Mouse (Mus musculus) forebrain, embryonic 10.5 days (tissue): ENCODE data around the gene Coq9. TPM values are rescaled to one million over a fixed set of nuclear protein-coding genes. Genes with fewer than 3 reads are reported as not detected.

Experiments used
- DNase-seq: peaks from one replicate; pipeline ENCODE4 v3.0.0-alpha.2; 2017; ENCODE audit warnings: low spot score; ENCODE audit errors: extremely low spot score
- H3K27ac ChIP-seq: fragments of 300-500 bp; sonication (generic); 2 replicates; pipeline ENCODE4 v1.5.1; 2016; ENCODE audit warnings: mild to moderate bottlenecking
- H3K27me3 ChIP-seq: fragments of 300-500 bp; sonication (generic); 2 replicates; pipeline ENCODE4 v1.6.1; 2016; ENCODE audit warnings: mild to moderate bottlenecking; ENCODE audit not compliant: poor library complexity, severe bottlenecking
- H3K36me3 ChIP-seq: fragments of 300-500 bp; sonication (generic); replicated peaks from 2 replicates; pipeline ENCODE4 v1.6.1; 2016; ENCODE audit warnings: mild to moderate bottlenecking, moderate library complexity
- H3K4me1 ChIP-seq: fragments of 300-500 bp; sonication (generic); 2 replicates; pipeline ENCODE4 v1.6.1; 2016
- H3K4me3 ChIP-seq: fragments of 300-500 bp; sonication (generic); 2 replicates; pipeline ENCODE4 v1.5.1; 2016; ENCODE audit warnings: mild to moderate bottlenecking, moderate library complexity
- H3K9me3 ChIP-seq: fragments of 300-500 bp; sonication (generic); 2 replicates; pipeline ENCODE4 v1.6.1; 2016; ENCODE audit warnings: mild to moderate bottlenecking, moderate library complexity
- WGBS: fragments of 180-500 bp; shearing (Covaris S2); methylation state at CpG from one replicate; pipeline ENCODE4 v1.1.7; 2016; 5-methylcytosine and 5-hydroxymethylcytosine counted together
- polyA plus RNA-seq: library from polyadenylated mRNA; unstranded; fragments of >200 nt; fragmentation: Nextera tagmentation; extraction: Ambion mirVana; gene quantifications from 2 replicates; pipeline ENCODE4 v1.2.1, GENCODE M21; 2016

The Coq9 gene
- polyA plus RNA-seq, 1 experiment from 2014 or later: 51.1 TPM

GRCm38 (mm10) chr8:94876197-94876730, 38.1 kb downstream of the Coq9 start, which contains the start of gene Dok4:
Dok4 (minus strand) TSS chr8:94876330.
- WGBS: 1% methylated on average over 23 of the region's 37 CpGs
- H3K27ac ChIP-seq: peak within 1 kb of the TSS; percentile 76
- H3K4me3 ChIP-seq: peak within 1 kb of the TSS; percentile 72
- H3K36me3 ChIP-seq: no peaks in the 10 kb centered on the region
- H3K9me3 ChIP-seq: no peaks in the 10 kb centered on the region
- peak; percentile 91 for DNase-seq
- peaks cover 40% of the 10 kb centered on the region for H3K27me3 ChIP-seq
- peaks cover 49% of the 10 kb centered on the region for H3K4me1 ChIP-seq

GRCm38 (mm10) chr8:94876820-94877219, 38.7 kb downstream of the Coq9 start:
- H3K4me3 ChIP-seq: 0 out of 2 replicates have a peak overlapping the region, but pooled peaks have one; percentile 72
- no peaks in the 10 kb centered on the region for H3K9me3 ChIP-seq
- peaks cover 44% of the 10 kb centered on the region for H3K4me1 ChIP-seq
- H3K27ac ChIP-seq: no peak overlapping the region
- peaks cover 34% of the 10 kb centered on the region for H3K27me3 ChIP-seq
- H3K36me3 ChIP-seq: no peaks in the 10 kb centered on the region
- DNase-seq: no peak
- 52% methylated on average over 3 of the region's 3 CpGs for WGBS

DNA sequence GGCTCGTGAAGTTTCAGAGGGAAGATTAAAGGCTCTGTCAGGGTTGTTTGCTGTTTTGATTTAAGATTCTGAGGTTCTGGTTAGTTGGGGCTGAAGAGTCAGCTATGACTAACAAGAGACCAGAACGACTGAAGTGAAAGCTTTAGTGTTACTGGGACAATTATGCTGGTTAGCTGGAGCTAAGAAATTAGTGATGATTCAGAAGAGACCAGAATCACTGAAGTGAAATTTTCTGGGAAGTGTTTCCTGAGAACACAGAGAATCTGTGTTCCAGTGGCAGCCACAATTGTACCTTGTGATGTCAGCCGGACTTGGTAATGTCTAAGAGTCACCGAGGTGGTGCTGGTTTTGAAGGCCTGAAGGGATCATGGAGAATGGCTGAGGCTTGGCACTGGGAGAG, 42.6 kb downstream of the Coq9 start:
- Histone ChIP-seq H3K36me3 (no peaks in the 10 kb centered on the region), H3K27ac (no peak overlapping the region), H3K4me1 (peaks cover 13% of the 10 kb centered on the region), H3K9me3 (no peaks in the 10 kb centered on the region), H3K27me3 (peaks cover 9% of the 10 kb centered on the region), H3K4me3 (no peak overlapping the region)
- no peak for DNase-seq
- WGBS: 76% methylated on average over 4 of the region's 4 CpGs

- H3K4me1 ChIP-seq: no peaks in the 10 kb centered on the region; the same call in 1 of the 2 replicates
- H3K27me3 ChIP-seq: peaks cover 4% of the 10 kb centered on the region; the same call in 1 of the 2 replicates
- H3K27ac ChIP-seq: no peak overlapping the region
- H3K9me3 ChIP-seq: no peaks in the 10 kb centered on the region
- 44% methylated on average over 14 of the region's 14 CpGs for WGBS
- no peaks in the 10 kb centered on the region for H3K36me3 ChIP-seq
- no peak for DNase-seq
- H3K4me3 ChIP-seq: no peak overlapping the region
Observed at GRCm38 (mm10) chr8:94888383-94889036, 50.4 kb downstream of the Coq9 start.

GRCm38 (mm10) chr8:94892917-94893316, 54.8 kb downstream of the Coq9 start:
- peaks cover 18% of the 10 kb centered on the region for H3K4me1 ChIP-seq
- DNase-seq: no peak
- peaks cover 4% of the 10 kb centered on the region; the same call in 1 of the 2 replicates for H3K27me3 ChIP-seq
- no peaks in the 10 kb centered on the region for H3K36me3 ChIP-seq
- no peak overlapping the region for H3K27ac ChIP-seq
- H3K9me3 ChIP-seq: no peaks in the 10 kb centered on the region
- 58% methylated on average over 2 of the region's 2 CpGs for WGBS
- no peak overlapping the region for H3K4me3 ChIP-seq

DNA sequence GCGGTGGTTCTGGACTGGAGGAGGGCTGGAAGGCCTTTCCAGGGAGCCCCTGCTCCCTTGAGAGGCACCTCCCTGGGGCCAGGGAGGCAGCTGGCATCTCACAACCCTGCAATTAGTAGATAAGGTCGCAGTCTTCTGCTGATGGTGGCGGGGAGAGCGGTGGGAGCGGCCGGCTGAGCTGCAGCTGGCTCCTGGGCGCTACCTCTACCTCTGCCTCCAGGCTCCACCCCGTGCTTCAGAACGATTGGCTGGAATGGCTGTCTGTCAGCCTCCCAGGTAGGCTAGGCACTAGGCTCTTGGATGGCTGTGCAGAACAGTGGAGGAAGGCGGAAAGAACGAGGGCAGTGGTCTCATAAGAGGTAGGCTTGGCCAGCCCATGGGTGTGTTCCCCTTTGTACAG, 61.1 kb downstream of the Coq9 start:
- Histone ChIP-seq H3K9me3 (no peaks in the 10 kb centered on the region), H3K36me3 (peaks cover 19% of the 10 kb centered on the region), H3K27ac (peak overlapping the region; percentile 66), H3K4me1 (peaks cover 49% of the 10 kb centered on the region), H3K4me3 (peak overlapping the region; percentile 22; the same call in 1 of the 2 replicates), H3K27me3 (peaks cover 15% of the 10 kb centered on the region)
- WGBS: 12% methylated on average over 11 of the region's 11 CpGs
- DNase-seq: no peak

DNA sequence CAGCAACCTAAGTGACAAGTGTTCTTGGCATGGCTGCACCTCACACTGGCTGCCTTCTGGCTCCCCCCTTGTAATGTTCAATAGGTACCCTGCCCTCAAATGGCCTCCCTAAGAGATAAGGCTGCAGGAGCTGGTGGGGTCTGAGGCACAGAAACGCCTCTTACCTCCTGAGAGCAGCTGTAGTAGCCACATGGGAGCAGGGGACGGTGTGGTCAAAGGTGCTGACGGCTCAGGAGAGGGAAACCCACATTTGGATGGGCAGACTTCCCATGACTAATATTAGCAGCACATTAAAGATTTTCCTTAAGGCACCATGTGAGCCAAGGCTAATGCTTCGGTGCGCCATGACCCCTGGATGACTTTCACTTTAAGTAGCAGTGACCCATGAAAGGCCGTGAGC, 62.5 kb downstream of the Coq9 start:
- Histone ChIP-seq H3K27me3 (peaks cover 15% of the 10 kb centered on the region), H3K4me3 (no peak overlapping the region; the same call in 1 of the 2 replicates), H3K9me3 (no peaks in the 10 kb centered on the region), H3K27ac (peak overlapping the region; percentile 79), H3K4me1 (peaks cover 40% of the 10 kb centered on the region), H3K36me3 (peaks cover 33% of the 10 kb centered on the region)
- WGBS: 40% methylated on average over 6 of the region's 6 CpGs
- DNase-seq: no peak

- peaks cover 37% of the 10 kb centered on the region for H3K36me3 ChIP-seq
Observed at GRCm38 (mm10) chr8:94901031-94901430, 62.9 kb downstream of the Coq9 start.

GRCm38 (mm10) chr8:94903709-94904108, 65.6 kb downstream of the Coq9 start:
- no peaks in the 10 kb centered on the region for H3K9me3 ChIP-seq
- H3K36me3 ChIP-seq: peaks cover 61% of the 10 kb centered on the region
- peaks cover 12% of the 10 kb centered on the region for H3K27me3 ChIP-seq
- WGBS: 83% methylated on average over 12 of the region's 12 CpGs
- no peak overlapping the region for H3K27ac ChIP-seq
- peaks cover 30% of the 10 kb centered on the region for H3K4me1 ChIP-seq
- no peak overlapping the region for H3K4me3 ChIP-seq
- no peak for DNase-seq

More at GRCm38 (mm10) chr8:94901031-94901430, 62.9 kb downstream of the Coq9 start:
- 24% methylated on average over 5 of the region's 5 CpGs for WGBS
- no peak overlapping the region; the same call in 1 of the 2 replicates for H3K4me3 ChIP-seq
- peak overlapping the region; percentile 79 for H3K27ac ChIP-seq
- H3K4me1 ChIP-seq: peaks cover 36% of the 10 kb centered on the region
- DNase-seq: no peak
- H3K9me3 ChIP-seq: no peaks in the 10 kb centered on the region
- peaks cover 15% of the 10 kb centered on the region for H3K27me3 ChIP-seq

Other genes starting within 250 kb of the Coq9 start
- gene Rspry1, start 236.4 kb upstream of the Coq9 start, polyA plus RNA-seq: 48.3 and 48.9 TPM in 2 replicates
- gene Fam192a, start 236.3 kb upstream of the Coq9 start, polyA plus RNA-seq: 90.1 and 90.5 TPM in 2 replicates
- gene Arl2bp, start 171.7 kb upstream of the Coq9 start, polyA plus RNA-seq: 209 and 223 TPM in 2 replicates
- 0.20 and 0.27 TPM in 2 replicates for gene Pllp, start 142.0 kb upstream of the Coq9 start, polyA plus RNA-seq
- gene Ccl22, start 92.7 kb upstream of the Coq9 start, polyA plus RNA-seq: not detected in 2 replicates
- 8.9 and 11.1 TPM in 2 replicates for gene Cx3cl1, start 66.3 kb upstream of the Coq9 start, polyA plus RNA-seq
- not detected in 2 replicates for gene Ccl17, start 27.9 kb upstream of the Coq9 start, polyA plus RNA-seq
- 178 and 180 TPM in 2 replicates for gene Ciapin1, start within 50 bp of the Coq9 start, polyA plus RNA-seq
- gene Polr2c, start 19.1 kb downstream of the Coq9 start, polyA plus RNA-seq: 176 and 179 TPM in 2 replicates
- 14.4 and 14.9 TPM in 2 replicates for gene Dok4, start 38.0 kb downstream of the Coq9 start, polyA plus RNA-seq
- 11.9 and 13.5 TPM in 2 replicates for gene Ccdc102a, start 79.8 kb downstream of the Coq9 start, polyA plus RNA-seq
- gene Adgrg5, start 85.4 kb downstream of the Coq9 start, polyA plus RNA-seq: 0.43 and 0.62 TPM in 2 replicates
- 94.8 and 107 TPM in 2 replicates for gene Adgrg1, start 136.4 kb downstream of the Coq9 start, polyA plus RNA-seq
- 4.9 and 5.2 TPM in 2 replicates for gene Adgrg3, start 179.4 kb downstream of the Coq9 start, polyA plus RNA-seq
- gene Drc7, start 216.8 kb downstream of the Coq9 start, polyA plus RNA-seq: 0.18 and 0.24 TPM in 2 replicates
- gene Katnb1, start 242.9 kb downstream of the Coq9 start, polyA plus RNA-seq: 30.7 and 33.1 TPM in 2 replicates